In the genomic region with DNA sequence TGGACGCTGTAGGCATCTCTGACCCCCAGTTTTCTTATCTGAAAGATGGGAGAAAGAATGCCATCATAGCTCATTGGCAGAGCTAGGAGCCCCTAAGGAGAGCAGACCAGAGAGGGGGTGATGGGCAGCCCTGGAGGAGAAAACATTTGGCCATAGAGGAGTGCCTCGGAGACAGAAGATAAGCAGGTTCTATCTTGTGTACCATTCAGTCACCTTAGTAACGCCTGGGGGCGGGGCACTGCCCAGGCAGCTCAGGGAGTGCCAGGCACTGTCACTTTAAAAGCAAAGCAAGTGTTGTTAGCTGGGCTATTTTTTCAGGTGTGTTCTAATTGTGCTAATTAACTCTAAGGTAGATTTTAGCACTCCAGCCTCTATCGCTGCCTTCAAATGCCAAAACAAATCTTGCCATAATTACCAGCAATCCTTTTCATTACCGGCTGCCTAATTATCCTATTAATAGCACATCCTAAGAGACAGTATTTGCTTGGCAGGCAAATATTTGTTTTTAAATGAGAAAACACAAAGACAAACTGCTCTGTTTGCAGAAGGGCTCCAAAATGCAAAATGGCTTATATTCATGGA, we compare ENCODE assay signal across 13 mouse cellular contexts.
"Had no signal": no experiment of that assay in that cellular context is flagged by ENCODE, and none has a peak within 500 bp of the region (broad histone marks: within the 10 kb centered on the region; RNA-seq: fewer than 3 reads in every experiment).

No protein-coding gene starts in this region.

- H3K9ac ChIP-seq: limb, embryonic 15.5 days; liver, embryonic 12.5 days; lung, embryonic 14.5 days; midbrain, embryonic 15.5 days; neural tube, embryonic 13.5 days had no signal

- H3K27ac ChIP-seq: left cerebral cortex, adult 2 months; limb, embryonic 15.5 days; liver, embryonic 12.5 days; midbrain, embryonic 10.5 days; midbrain, embryonic 15.5 days; neural tube, embryonic 13.5 days had no signal

- ATAC-seq: liver, embryonic 12.5 days; midbrain, embryonic 15.5 days had no signal

- H3K36me3 ChIP-seq: limb, embryonic 15.5 days; liver, embryonic 12.5 days; midbrain, embryonic 10.5 days; midbrain, embryonic 15.5 days; neural tube, embryonic 13.5 days had no signal

- H3K4me2 ChIP-seq: limb, embryonic 15.5 days; liver, embryonic 12.5 days; lung, embryonic 14.5 days; midbrain, embryonic 15.5 days; neural tube, embryonic 13.5 days had no signal

- H3K9me3 ChIP-seq: limb, embryonic 15.5 days; liver, embryonic 12.5 days; midbrain, embryonic 10.5 days; midbrain, embryonic 15.5 days; neural tube, embryonic 13.5 days had no signal

- DNase-seq: kidney, adult 18-20 months; kidney, postnatal 10 days; lung, embryonic 14.5 days; lung, postnatal 10 days; lung, postnatal 4 days; thymus, adult 2 months; thymus, postnatal 25 days had no signal

- H3K4me1 ChIP-seq: liver, embryonic 12.5 days had no signal

- H3K4me3 ChIP-seq: left cerebral cortex, adult 2 months; limb, embryonic 15.5 days; liver, embryonic 12.5 days; midbrain, embryonic 10.5 days; midbrain, embryonic 15.5 days; neural tube, embryonic 13.5 days had no signal

- H3K27me3 ChIP-seq: midbrain, embryonic 15.5 days had no signal
